Mouse (Mus musculus): ENCODE measurements around the gene Ccnt2. TPM values are rescaled to one million over a fixed set of nuclear protein-coding genes. Genes with fewer than 3 reads are reported as not detected.

Ccnt2 gene
- total and polyA plus RNA-seq, 3 experiments, result 18.1 to 30.8 (median 27.4) TPM

- Histone ChIP-seq H3K27me3 (replicated peaks) (no peaks in the 10 kb centered on the region), H3K9me3 (replicated peaks; ENCODE audit: low read length) (no peaks in the 10 kb centered on the region), H3K27ac (ENCODE audit: insufficient read depth, low read depth) (no peak overlapping the region), H3K9ac (ENCODE audit: insufficient read depth, low read depth) (no peak overlapping the region), H3K36me3 (replicated peaks in 1 of 2; ENCODE audit: control insufficient read depth in 1 of 2, insufficient read depth in 1 of 2, low read length in 1 of 2) (no peaks in the 10 kb centered on the region), H3K4me3 (replicated peaks in 1 of 3; ENCODE audit: low read depth in 2 of 3, low read length in 2 of 3, poor library complexity in 1 of 3) (no peak overlapping the region), H3K4me1 (ENCODE audit: control insufficient read depth in 1 of 2, insufficient read depth in 2 of 2) (no peaks in the 10 kb centered on the region), H3K79me2 (replicated peaks; ENCODE audit: control insufficient read depth, extremely low read depth, insufficient read depth, poor library complexity, severe bottlenecking) (no peaks in the 10 kb centered on the region), H3K4me2 (ENCODE audit: insufficient read depth, low read depth, poor library complexity, severe bottlenecking) (no peak overlapping the region)
- dilution Hi-C loops (cut with MboI; ENCODE audit: extremely low pct_ligation_motif_present, extremely low pct_unique_long_range_greater_than_20kb, low sequenced_read_pairs) (no loop called here), in situ Hi-C loops (cut with MboI; ENCODE audit: low pct_ligation_motif_present, low pct_unique_long_range_greater_than_20kb, low sequenced_read_pairs) (no loop called here)
- TF ChIP-seq ZMIZ1 (IDR thresholded peaks at IDR 0.05; ENCODE audit: low read depth, low read length) (no peak), UBTF (IDR thresholded peaks at IDR 0.05; ENCODE audit: low read depth, low read length) (no peak), RAD21 (IDR thresholded peaks at IDR 0.05; ENCODE audit: low read depth, low read length) (no peak), TBP (conservative IDR thresholded peaks at IDR 0.05; ENCODE audit: low read depth, low read length) (no peak), E2F4 (IDR thresholded peaks at IDR 0.05; ENCODE audit: insufficient replicate concordance, low read depth, low read length) (no peak), CHD1 (IDR thresholded peaks at IDR 0.05; ENCODE audit: low read depth, low read length) (no peak), TCF12 (IDR thresholded peaks at IDR 0.05; ENCODE audit: low read depth, low read length) (no peak), POLR2A (IDR thresholded peaks at IDR 0.05; ENCODE audit: low read depth, low read length) (no peak), IRF4 (IDR thresholded peaks at IDR 0.05; ENCODE audit: low read depth, low read length) (no peak), MAZ (IDR thresholded peaks at IDR 0.05; ENCODE audit: low read depth, low read length) (no peak), HCFC1 (IDR thresholded peaks at IDR 0.05; ENCODE audit: low read depth, low read length) (no peak), BHLHE40 (IDR thresholded peaks at IDR 0.05; ENCODE audit: low read depth, low read length) (no peak)
- DNase-seq (ENCODE audit: extremely low read depth), result no peak
These were observed 71.5 kb downstream of the Ccnt2 start for GRCm38 (mm10) chr1:127845472-127845871.

GRCm38 (mm10) chr1:127850075-127850610, 76.2 kb downstream of the Ccnt2 start:
- Histone ChIP-seq H3K4me2 (ENCODE audit: insufficient read depth, low read depth, poor library complexity, severe bottlenecking) (no peak overlapping the region), H3K79me2 (replicated peaks; ENCODE audit: control insufficient read depth, extremely low read depth, insufficient read depth, poor library complexity, severe bottlenecking) (no peaks in the 10 kb centered on the region), H3K4me3 (replicated peaks in 1 of 3; ENCODE audit: low read depth in 2 of 3, low read length in 2 of 3, poor library complexity in 1 of 3) (no peak overlapping the region), H3K27ac (ENCODE audit: insufficient read depth, low read depth) (no peak overlapping the region), H3K4me1 (ENCODE audit: control insufficient read depth in 1 of 2, insufficient read depth in 2 of 2) (no peaks in the 10 kb centered on the region), H3K9ac (ENCODE audit: insufficient read depth, low read depth) (no peak overlapping the region), H3K36me3 (replicated peaks in 1 of 2; ENCODE audit: control insufficient read depth in 1 of 2, insufficient read depth in 1 of 2, low read length in 1 of 2) (no peaks in the 10 kb centered on the region), H3K9me3 (replicated peaks; ENCODE audit: low read length) (peaks cover 9% of the 10 kb centered on the region), H3K27me3 (replicated peaks) (no peaks in the 10 kb centered on the region)
- no peak for TF ChIP-seq MAZ (IDR thresholded peaks at IDR 0.05; ENCODE audit: low read depth, low read length)
- in situ Hi-C loops (cut with MboI; ENCODE audit: low pct_ligation_motif_present, low pct_unique_long_range_greater_than_20kb, low sequenced_read_pairs) (no loop called here), dilution Hi-C loops (cut with MboI; ENCODE audit: extremely low pct_ligation_motif_present, extremely low pct_unique_long_range_greater_than_20kb, low sequenced_read_pairs) (no loop called here)
- DNase-seq (ENCODE audit: extremely low read depth), result no peak

GRCm38 (mm10) chr1:127854486-127855222, 80.7 kb downstream of the Ccnt2 start, which contains the start of gene Map3k19:
Gene Map3k19 (minus strand): TSS chr1:127855031.
- H3K9me3 ChIP-seq (replicated peaks; ENCODE audit: low read length), result peaks cover 9% of the 10 kb centered on the region
- H3K27ac ChIP-seq (ENCODE audit: insufficient read depth, low read depth), result no peak within 1 kb of the TSS
- dilution Hi-C loops (cut with MboI; ENCODE audit: extremely low pct_ligation_motif_present, extremely low pct_unique_long_range_greater_than_20kb, low sequenced_read_pairs) (no loop called here), in situ Hi-C loops (cut with MboI; ENCODE audit: low pct_ligation_motif_present, low pct_unique_long_range_greater_than_20kb, low sequenced_read_pairs) (no loop called here)
- H3K36me3 ChIP-seq (replicated peaks in 1 of 2; ENCODE audit: control insufficient read depth in 1 of 2, insufficient read depth in 1 of 2, low read length in 1 of 2), result no peaks in the 10 kb centered on the region
- no peak within 1 kb of the TSS; the same call in 1 of the 2 replicates for H3K4me2 ChIP-seq (ENCODE audit: insufficient read depth, low read depth, poor library complexity, severe bottlenecking)
- peaks cover 8 to 19% of the 10 kb centered on the region in 2 experiments; a peak in 3 of 4 replicates for H3K4me1 ChIP-seq (ENCODE audit: control insufficient read depth in 1 of 2, insufficient read depth in 2 of 2)
- no peaks in the 10 kb centered on the region for H3K27me3 ChIP-seq (replicated peaks)
- TF ChIP-seq MAZ (IDR thresholded peaks at IDR 0.05; ENCODE audit: low read depth, low read length) (no peak), MYC (IDR thresholded peaks at IDR 0.05; ENCODE audit: low read depth, low read length) (no peak), CHD2 (IDR thresholded peaks at IDR 0.05; ENCODE audit: low read length) (no peak), MEF2A (IDR thresholded peaks at IDR 0.05; ENCODE audit: borderline replicate concordance, low read depth, low read length) (no peak), ZMIZ1 (IDR thresholded peaks at IDR 0.05; ENCODE audit: low read depth, low read length) (no peak), E2F4 (IDR thresholded peaks at IDR 0.05; ENCODE audit: insufficient replicate concordance, low read depth, low read length) (no peak), HCFC1 (IDR thresholded peaks at IDR 0.05; ENCODE audit: low read depth, low read length) (no peak), CHD1 (IDR thresholded peaks at IDR 0.05; ENCODE audit: low read depth, low read length) (no peak), USF2 (conservative IDR thresholded peaks at IDR 0.05; ENCODE audit: low read depth, low read length) (no peak), MAFK (IDR thresholded peaks at IDR 0.05; ENCODE audit: insufficient replicate concordance, low read length) (no peak), MXI1 (IDR thresholded peaks at IDR 0.05; ENCODE audit: low read depth, low read length) (no peak), GABPA (IDR thresholded peaks at IDR 0.05; ENCODE audit: insufficient replicate concordance, low read depth, low read length) (no peak), PAX5 (IDR thresholded peaks at IDR 0.05; ENCODE audit: low read length) (no peak), KAT2A (IDR thresholded peaks at IDR 0.05; ENCODE audit: insufficient replicate concordance, low read length) (no peak)
- no peak for DNase-seq (ENCODE audit: extremely low read depth)
- H3K9ac ChIP-seq (ENCODE audit: insufficient read depth, low read depth), result no peak within 1 kb of the TSS
- no peak within 1 kb of the TSS for H3K4me3 ChIP-seq (replicated peaks in 1 of 3; ENCODE audit: low read depth in 2 of 3, low read length in 2 of 3, poor library complexity in 1 of 3)
- H3K79me2 ChIP-seq (replicated peaks; ENCODE audit: control insufficient read depth, extremely low read depth, insufficient read depth, poor library complexity, severe bottlenecking), result no peaks in the 10 kb centered on the region

Measured in CH12.LX (cell line).